Mouse (Mus musculus): ENCODE data around the gene Pip4p1. TPM values are rescaled to one million over a fixed set of nuclear protein-coding genes. Genes with fewer than 3 reads are reported as not detected.
"Not testable (repeated sequence)": the region's sequence is repeated elsewhere in the genome, so short reads cannot be mapped to it uniquely, and the experiment has no call there.

Pip4p1 gene
- polyA plus RNA-seq, 1 experiment from 2014 or later: 60.8 TPM

DNA sequence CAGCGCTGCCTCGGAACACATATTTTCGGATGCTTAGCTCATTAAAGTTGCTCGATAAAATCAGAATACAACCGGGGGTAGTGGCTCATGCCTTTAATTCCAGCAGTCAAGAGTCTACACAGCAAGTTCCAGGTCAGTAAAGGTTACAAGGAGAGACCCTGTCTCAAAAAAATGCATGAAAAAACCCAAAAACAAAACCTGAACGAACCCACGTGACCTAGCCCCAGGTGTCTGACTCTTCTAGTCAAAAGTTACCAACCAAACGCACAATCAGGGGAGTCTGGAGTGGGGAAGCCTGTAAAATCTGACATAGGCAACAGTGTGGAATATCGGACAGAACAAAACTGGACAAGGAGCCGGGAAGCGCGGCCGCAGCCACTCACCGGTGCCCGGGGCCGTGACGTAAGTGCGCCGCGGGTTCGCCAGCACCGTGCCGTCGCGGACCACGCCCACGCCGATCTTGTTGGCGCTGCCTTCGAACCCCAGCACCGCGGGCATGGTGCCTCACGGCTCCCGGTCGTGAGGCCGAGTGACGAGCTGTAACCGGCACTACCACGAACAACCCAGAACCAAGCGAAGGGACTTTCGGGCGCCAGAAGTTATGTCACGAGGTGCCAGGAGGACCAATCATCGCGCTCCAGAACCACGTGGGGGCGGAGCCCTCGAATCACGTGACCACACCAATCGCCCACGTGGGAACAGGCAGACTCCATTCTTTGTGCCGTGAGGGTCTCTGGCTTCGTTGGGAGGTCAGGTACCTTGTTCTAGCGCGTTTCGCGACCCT is 6.2 kb downstream of the Pip4p1 start, which contains the start of the genes Osgep and Apex1:
Gene Osgep, minus strand, starts transcription at position 613 of the 784 bp plus-strand sequence.
Gene Apex1, plus strand, starts transcription at position 688 of the 784 bp plus-strand sequence.
- Histone ChIP-seq H3K36me3 (ENCODE audit: insufficient read depth, low read length) (peaks cover 32% of the 10 kb centered on the region), H3K27ac (ENCODE audit: low read length) (peak within 1 kb of the TSS; percentile 86), H3K4me1 (ENCODE audit: insufficient read depth, low read length) (peaks cover 17% of the 10 kb centered on the region), H3K4me2 (replicated peaks; ENCODE audit: low read depth, low read length) (peak within 1 kb of the TSS; percentile 57), H3K4me3 (ENCODE audit: low read length) (peak within 1 kb of the TSS; percentile 84), H3K9ac (replicated peaks; ENCODE audit: low read length) (peak within 1 kb of the TSS; percentile 87), H3K9me3 (ENCODE audit: low read length) (no peaks in the 10 kb centered on the region), H3K27me3 (ENCODE audit: insufficient read depth, low read length) (no peaks in the 10 kb centered on the region)
- WGBS: under 1% methylated on average over 57 of the region's 57 CpGs
- ATAC-seq (ENCODE audit: low FRiP score, low TSS enrichment): peak; percentile 95

DNA sequence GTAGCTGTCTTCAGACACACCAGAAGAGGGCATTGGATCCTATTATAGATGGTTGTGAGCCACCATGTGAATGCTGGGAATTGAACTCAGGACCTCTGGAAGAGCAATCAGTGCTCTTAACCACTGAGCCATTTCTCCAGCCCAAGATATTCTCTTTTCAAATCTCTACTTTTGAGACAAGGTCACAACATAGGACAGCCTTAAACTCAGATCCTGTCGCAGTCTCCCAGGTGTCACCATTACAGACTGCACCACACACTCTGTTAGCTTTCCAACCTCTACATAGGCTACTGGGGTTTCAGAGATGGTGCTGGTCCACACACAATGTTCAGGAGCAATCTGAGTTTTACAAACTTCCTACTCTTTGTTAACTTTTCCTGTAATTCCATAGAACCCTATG is 7.2 kb downstream of the Pip4p1 start:
- peaks cover 14% of the 10 kb centered on the region for H3K4me1 ChIP-seq (ENCODE audit: insufficient read depth, low read length)
- H3K9ac ChIP-seq (replicated peaks; ENCODE audit: low read length): peak overlapping the region; percentile 87
- H3K9me3 ChIP-seq (ENCODE audit: low read length); H3K27me3 ChIP-seq (ENCODE audit: insufficient read depth, low read length); ATAC-seq (ENCODE audit: low FRiP score, low TSS enrichment): not testable (repeated sequence)
- peak overlapping the region; percentile 57 for H3K4me2 ChIP-seq (replicated peaks; ENCODE audit: low read depth, low read length)
- H3K36me3 ChIP-seq (ENCODE audit: insufficient read depth, low read length): peaks cover 28% of the 10 kb centered on the region
- 0 out of 2 replicates have a peak overlapping the region, but pooled peaks have one; percentile 86 for H3K27ac ChIP-seq (ENCODE audit: low read length)
- H3K4me3 ChIP-seq (ENCODE audit: low read length): peak overlapping the region; percentile 84
- 50% methylated on average over 1 of the region's 1 CpGs for whole genome bisulfite sequencing

- no peak overlapping the region for H3K9ac ChIP-seq (replicated peaks; ENCODE audit: low read length)
- H3K4me2 ChIP-seq (replicated peaks; ENCODE audit: low read depth, low read length): no peak overlapping the region
- no peaks in the 10 kb centered on the region for H3K9me3 ChIP-seq (ENCODE audit: low read length)
- peaks cover 37% of the 10 kb centered on the region for H3K36me3 ChIP-seq (ENCODE audit: insufficient read depth, low read length)
- no peak for ATAC-seq (ENCODE audit: low FRiP score, low TSS enrichment)
- H3K27ac ChIP-seq (ENCODE audit: low read length): no peak overlapping the region
- WGBS: 68% methylated on average over 3 of the region's 3 CpGs
- no peak overlapping the region for H3K4me3 ChIP-seq (ENCODE audit: low read length)
- no peaks in the 10 kb centered on the region for H3K27me3 ChIP-seq (ENCODE audit: insufficient read depth, low read length)
- H3K4me1 ChIP-seq (ENCODE audit: insufficient read depth, low read length): no peaks in the 10 kb centered on the region
Measured at GRCm38 (mm10) chr14:50911356-50911755, 19.3 kb downstream of the Pip4p1 start.

GRCm38 (mm10) chr14:50908126-50908525 is 22.5 kb downstream of the Pip4p1 start:
- Histone ChIP-seq H3K9me3 (ENCODE audit: low read length) (no peaks in the 10 kb centered on the region), H3K36me3 (ENCODE audit: insufficient read depth, low read length) (peaks cover 9% of the 10 kb centered on the region; the same call in 1 of the 2 replicates), H3K27ac (ENCODE audit: low read length) (no peak overlapping the region), H3K4me1 (ENCODE audit: insufficient read depth, low read length) (peaks cover 7% of the 10 kb centered on the region), H3K4me2 (replicated peaks; ENCODE audit: low read depth, low read length) (no peak overlapping the region), H3K27me3 (ENCODE audit: insufficient read depth, low read length) (no peaks in the 10 kb centered on the region), H3K9ac (replicated peaks; ENCODE audit: low read length) (no peak overlapping the region), H3K4me3 (ENCODE audit: low read length) (no peak overlapping the region)
- no peak for ATAC-seq (ENCODE audit: low FRiP score, low TSS enrichment)
- 80% methylated on average over 4 of the region's 4 CpGs for WGBS

DNA sequence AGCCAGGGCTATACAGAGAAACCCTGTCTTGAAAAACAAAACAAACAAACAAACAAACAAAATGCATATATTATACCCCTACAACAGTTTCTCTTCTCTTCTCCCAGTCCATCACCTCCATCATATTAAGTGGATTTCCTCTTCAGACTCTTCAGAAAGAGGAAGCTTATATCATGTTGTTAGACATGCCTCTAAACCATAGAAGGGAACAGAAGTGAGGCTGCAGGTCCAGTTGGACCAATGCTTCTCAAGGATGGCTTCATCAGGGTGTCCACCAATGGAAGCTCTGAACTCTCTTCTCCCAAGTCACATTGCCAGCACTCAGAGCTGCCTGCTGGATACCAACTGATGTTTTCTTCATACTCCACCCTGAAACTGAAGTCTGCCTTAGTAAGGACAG is 25.3 kb downstream of the Pip4p1 start:
- not testable (repeated sequence) for H3K9me3 ChIP-seq (ENCODE audit: low read length); H3K36me3 ChIP-seq (ENCODE audit: insufficient read depth, low read length); H3K9ac ChIP-seq (replicated peaks; ENCODE audit: low read length); H3K4me3 ChIP-seq (ENCODE audit: low read length); H3K4me1 ChIP-seq (ENCODE audit: insufficient read depth, low read length); H3K27ac ChIP-seq (ENCODE audit: low read length); H3K4me2 ChIP-seq (replicated peaks; ENCODE audit: low read depth, low read length); ATAC-seq (ENCODE audit: low FRiP score, low TSS enrichment); H3K27me3 ChIP-seq (ENCODE audit: insufficient read depth, low read length)

- Histone ChIP-seq H3K4me3 (ENCODE audit: low read length) (no peak overlapping the region), H3K27ac (ENCODE audit: low read length) (no peak overlapping the region), H3K9me3 (ENCODE audit: low read length) (no peaks in the 10 kb centered on the region), H3K4me2 (replicated peaks; ENCODE audit: low read depth, low read length) (no peak overlapping the region), H3K9ac (replicated peaks; ENCODE audit: low read length) (no peak overlapping the region), H3K27me3 (ENCODE audit: insufficient read depth, low read length) (no peaks in the 10 kb centered on the region), H3K36me3 (ENCODE audit: insufficient read depth, low read length) (no peaks in the 10 kb centered on the region), H3K4me1 (ENCODE audit: insufficient read depth, low read length) (peaks cover 7% of the 10 kb centered on the region)
- WGBS: 81% methylated on average over 4 of the region's 4 CpGs
- ATAC-seq (ENCODE audit: low FRiP score, low TSS enrichment): no peak
Measured at GRCm38 (mm10) chr14:50904828-50905129, 25.9 kb downstream of the Pip4p1 start.

GRCm38 (mm10) chr14:50903973-50904827 is 26.5 kb downstream of the Pip4p1 start:
- Histone ChIP-seq H3K4me3 (ENCODE audit: low read length) (peak overlapping the region; percentile 51), H3K27ac (ENCODE audit: low read length) (no peak overlapping the region), H3K27me3 (ENCODE audit: insufficient read depth, low read length) (no peaks in the 10 kb centered on the region), H3K4me1 (ENCODE audit: insufficient read depth, low read length) (peaks cover 7% of the 10 kb centered on the region), H3K9ac (replicated peaks; ENCODE audit: low read length) (peak overlapping the region; percentile 52), H3K9me3 (ENCODE audit: low read length) (no peaks in the 10 kb centered on the region), H3K4me2 (replicated peaks; ENCODE audit: low read depth, low read length) (peak overlapping the region; percentile 71), H3K36me3 (ENCODE audit: insufficient read depth, low read length) (no peaks in the 10 kb centered on the region)
- ATAC-seq (ENCODE audit: low FRiP score, low TSS enrichment): peak; percentile 93
- WGBS: 4% methylated on average over 26 of the region's 26 CpGs

DNA sequence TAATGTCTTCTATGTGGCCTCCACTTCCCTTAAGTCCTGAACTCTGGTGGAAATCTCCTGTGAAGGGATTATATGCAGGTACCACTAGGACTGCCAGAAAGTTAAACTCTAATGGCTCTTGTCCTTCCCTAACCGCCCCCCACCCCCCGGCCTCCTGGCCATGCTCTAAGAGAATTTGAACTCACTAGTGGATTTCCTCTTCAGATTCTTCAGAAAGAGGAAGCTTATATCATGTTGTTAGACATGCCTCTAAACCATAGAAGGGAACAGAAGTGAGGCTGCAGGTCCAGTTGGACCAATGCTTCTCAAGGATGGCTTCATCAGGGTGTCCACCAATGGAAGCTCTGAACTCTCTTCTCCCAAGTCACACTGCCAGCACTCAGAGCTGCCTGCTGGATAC is 32.7 kb downstream of the Pip4p1 start:
- not testable (repeated sequence) for H3K9me3 ChIP-seq (ENCODE audit: low read length); ATAC-seq (ENCODE audit: low FRiP score, low TSS enrichment); H3K4me3 ChIP-seq (ENCODE audit: low read length); H3K9ac ChIP-seq (replicated peaks; ENCODE audit: low read length); H3K36me3 ChIP-seq (ENCODE audit: insufficient read depth, low read length); H3K4me2 ChIP-seq (replicated peaks; ENCODE audit: low read depth, low read length); H3K27ac ChIP-seq (ENCODE audit: low read length)
- 100% methylated on average over 2 of the region's 2 CpGs for WGBS
- peaks cover 15% of the 10 kb centered on the region for H3K4me1 ChIP-seq (ENCODE audit: insufficient read depth, low read length)
- peaks cover 14% of the 10 kb centered on the region; the same call in 1 of the 2 replicates for H3K27me3 ChIP-seq (ENCODE audit: insufficient read depth, low read length)

- H3K4me3 ChIP-seq (ENCODE audit: low read length): peak within 1 kb of the TSS; percentile 51
- peaks cover 14% of the 10 kb centered on the region; the same call in 1 of the 2 replicates for H3K27me3 ChIP-seq (ENCODE audit: insufficient read depth, low read length)
- no peaks in the 10 kb centered on the region for H3K9me3 ChIP-seq (ENCODE audit: low read length)
- no peak; the same call in 1 of the 2 replicates for ATAC-seq (ENCODE audit: low FRiP score, low TSS enrichment)
- H3K27ac ChIP-seq (ENCODE audit: low read length): no peak within 1 kb of the TSS
- peaks cover 15% of the 10 kb centered on the region for H3K4me1 ChIP-seq (ENCODE audit: insufficient read depth, low read length)
- no peaks in the 10 kb centered on the region for H3K36me3 ChIP-seq (ENCODE audit: insufficient read depth, low read length)
- peak within 1 kb of the TSS; percentile 88 for H3K4me2 ChIP-seq (replicated peaks; ENCODE audit: low read depth, low read length)
- WGBS: 49% methylated on average over 7 of the region's 7 CpGs
- peak within 1 kb of the TSS; percentile 65 for H3K9ac ChIP-seq (replicated peaks; ENCODE audit: low read length)
Measured at GRCm38 (mm10) chr14:50897374-50897765, 33.3 kb downstream of the Pip4p1 start, which contains the start of gene Klhl33. Klhl33 (minus strand) TSS chr14:50897507.

Measured in kidney, embryonic 16.5 days (tissue).